Mouse (Mus musculus) CH12.LX (cell line): ENCODE results near the gene Dynlt1a. TPM values are rescaled to one million over a fixed set of nuclear protein-coding genes. Genes with fewer than 3 reads are reported as not detected.
"Not testable (repeated sequence)": the region's sequence is repeated elsewhere in the genome, so short reads cannot be mapped to it uniquely, and the experiment has no call there.

Experiments
- DNase-seq: peaks from one replicate; pipeline ENCODE4 v3.0.0-alpha.2; 2013; ENCODE audit errors: extremely low read depth
- H3K27ac ChIP-seq: 2 replicates; pipeline ENCODE4 v1.5.1; 2012; ENCODE audit warnings: low read depth, mild to moderate bottlenecking, control low read depth, moderate library complexity; ENCODE audit not compliant: insufficient read depth
- H3K27me3 ChIP-seq: replicated peaks from 2 replicates; pipeline ENCODE3; 2012; ENCODE audit warnings: inconsistent platforms
- H3K36me3 ChIP-seq, 2 experiments: replicated peaks in 1 of 2; 2 replicates each; pipeline versions ENCODE3 to v1.6.1; 2012; ENCODE audit warnings: inconsistent platforms in 1 of 2, low read length in 1 of 2, mild to moderate bottlenecking in 1 of 2, mixed read lengths in 1 of 2, moderate library complexity in 1 of 2; ENCODE audit not compliant: control insufficient read depth in 1 of 2, insufficient read depth in 1 of 2
- H3K4me1 ChIP-seq, 2 experiments: 2 replicates each; pipeline ENCODE4 v1.6.1; 2012; ENCODE audit warnings: inconsistent platforms in 1 of 2, moderate library complexity in 1 of 2; ENCODE audit not compliant: insufficient read depth in 2 of 2, control insufficient read depth in 1 of 2
- H3K4me2 ChIP-seq: 2 replicates; pipeline ENCODE4 v1.6.1; 2012; ENCODE audit warnings: low read depth, mild to moderate bottlenecking, control low read depth; ENCODE audit not compliant: poor library complexity, insufficient read depth, severe bottlenecking
- H3K4me3 ChIP-seq, 3 experiments: fragments of 150-350 bp in 1 of 3; sonication (generic) in 1 of 3; replicated peaks in 1 of 3; 2 replicates each; pipeline versions ENCODE3 to v1.5.1; 2011 to 2012; ENCODE audit warnings: low read depth in 2 of 3, low read length in 2 of 3, mild to moderate bottlenecking in 2 of 3, moderate library complexity in 2 of 3, control low read depth in 1 of 3, improper control_type of control experiment in 1 of 3, inconsistent platforms in 1 of 3, mixed read lengths in 1 of 3; ENCODE audit not compliant: poor library complexity in 1 of 3
- H3K79me2 ChIP-seq: replicated peaks from 2 replicates; pipeline ENCODE4 v1.6.1; 2012; ENCODE audit warnings: mild to moderate bottlenecking, moderate library complexity; ENCODE audit not compliant: control insufficient read depth, poor library complexity, insufficient read depth, severe bottlenecking; ENCODE audit errors: extremely low read depth
- H3K9ac ChIP-seq: 2 replicates; pipeline ENCODE4 v1.6.1; 2012; ENCODE audit warnings: low read depth, mild to moderate bottlenecking, control low read depth, moderate library complexity; ENCODE audit not compliant: insufficient read depth
- H3K9me3 ChIP-seq: replicated peaks from 2 replicates; pipeline ENCODE3; 2012; ENCODE audit warnings: low read length, inconsistent platforms, mixed read lengths
- BHLHE40 ChIP-seq: IDR thresholded peaks from 2 replicates; pipeline ENCODE4 v1.6.1; 2011; ENCODE audit warnings: mild to moderate bottlenecking, low read depth, low read length, improper control_type of control experiment
- ELF1 ChIP-seq: IDR thresholded peaks from 2 replicates; pipeline ENCODE4 v1.6.1; 2014; ENCODE audit warnings: low read depth, mild to moderate bottlenecking, inconsistent platforms, low read length, improper control_type of control experiment
- USF1 ChIP-seq: IDR thresholded peaks from 2 replicates; pipeline ENCODE4 v1.6.1; 2014; ENCODE audit warnings: low read depth, mild to moderate bottlenecking, inconsistent platforms, low read length, improper control_type of control experiment
- USF2 ChIP-seq: conservative IDR thresholded peaks from 2 replicates; pipeline ENCODE4 v1.6.1; 2011; ENCODE audit warnings: low read depth, low read length, improper control_type of control experiment
- dilution Hi-C: fragments of 300-500 bp; cut with MboI; formaldehyde crosslinking; loops from 2 replicates; pipeline ENCODE4 v1.14.3; 2020; ENCODE audit warnings: low sequenced_read_pairs; ENCODE audit not compliant: extremely low pct_unique_long_range_greater_than_20kb, extremely low pct_ligation_motif_present
- in situ Hi-C: fragments of 300-500 bp; cut with MboI; formaldehyde crosslinking; loops from 3 replicates; pipeline ENCODE4 v1.14.3; 2019; ENCODE audit warnings: low sequenced_read_pairs, low pct_ligation_motif_present, low pct_unique_long_range_greater_than_20kb, mixed read lengths
- polyA plus RNA-seq: library from polyadenylated mRNA; unstranded; fragments of >175 nt; gene quantifications from 2 replicates; pipeline ENCODE4 v1.2.1, GENCODE M21; 2012; ENCODE audit warnings: low read depth; ENCODE audit not compliant: insufficient read length
- total RNA-seq, 2 experiments: library from RNA; depleted of rRNA; stranded (reverse); fragments of 300-350 nt in 1 of 2; fragments of >200 nt in 1 of 2; gene quantifications; 2 replicates each; pipeline ENCODE4 v1.2.3; 2012 to 2014

Dynlt1a gene
- total and polyA plus RNA-seq, 3 experiments: 14.6 to 33.5 (median 22.9) TPM

GRCm38 (mm10) chr17:6269876-6270831, 47.1 kb downstream of the Dynlt1a start:
- H3K4me1 ChIP-seq, dilution Hi-C loops, H3K9me3 ChIP-seq, H3K27me3 ChIP-seq, in situ Hi-C loops: not testable (repeated sequence)
- peak overlapping the region; percentile 54 for H3K9ac ChIP-seq
- H3K4me2 ChIP-seq: peak overlapping the region; percentile 95
- TF ChIP-seq USF1 (peak; percentile 66), BHLHE40 (peak; percentile 65), USF2 (peak; percentile 17; the same call in 1 of the 2 replicates), ELF1 (peak; percentile 43; the same call in 1 of the 2 replicates)
- TF ChIP-seq, all 38 proteins: peak for 4; not testable (repeated sequence) for 34
- H3K4me3 ChIP-seq: peak overlapping the region in 2 of 3 experiments; percentile 34 to 52
- not testable (repeated sequence) for DNase-seq, H3K79me2 ChIP-seq, H3K27ac ChIP-seq, H3K36me3 ChIP-seq

- H3K79me2 ChIP-seq, H3K9me3 ChIP-seq, H3K4me3 ChIP-seq, dilution Hi-C loops, H3K4me2 ChIP-seq, in situ Hi-C loops, H3K27ac ChIP-seq, H3K36me3 ChIP-seq, H3K27me3 ChIP-seq, DNase-seq, H3K9ac ChIP-seq, H3K4me1 ChIP-seq: not testable (repeated sequence)
Measured at GRCm38 (mm10) chr17:6257070-6257456, 60.2 kb downstream of the Dynlt1a start.

DNA sequence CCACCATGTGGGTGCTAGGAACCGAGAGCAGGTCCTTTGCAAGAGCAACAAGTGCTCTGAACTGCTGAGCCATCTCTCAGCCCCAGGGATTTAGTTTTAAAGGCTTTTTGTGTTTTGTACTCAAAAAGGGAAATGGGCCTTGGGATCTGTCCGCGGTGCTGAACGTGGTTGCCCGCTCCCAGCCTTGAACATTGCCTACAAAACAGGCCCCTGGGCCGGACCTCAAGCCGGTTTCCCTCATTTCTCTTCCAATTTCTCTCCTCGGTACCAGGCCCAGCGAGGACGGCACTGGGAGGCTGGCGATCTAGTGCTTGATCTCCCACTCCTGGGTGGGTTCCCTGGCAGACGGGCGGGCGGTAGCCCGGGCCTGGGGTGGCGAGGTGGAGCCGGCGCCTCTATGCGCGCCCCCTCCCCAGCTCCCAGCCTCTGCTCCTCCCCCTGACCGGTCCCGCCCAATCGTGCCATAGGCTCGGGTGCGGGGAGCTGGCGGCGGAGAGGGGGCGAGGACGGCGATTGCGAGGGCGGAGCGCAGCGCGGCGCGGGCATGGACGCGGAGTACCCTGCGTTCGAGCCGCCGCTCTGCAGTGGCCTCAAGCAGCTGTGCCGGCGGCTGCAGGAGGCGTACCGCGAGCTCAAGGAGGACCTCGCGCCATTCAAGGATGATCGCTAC, 60.8 kb downstream of the Dynlt1a start, which contains the start of gene Tmem181a:
TSS of gene Tmem181a (plus strand) at position 461 of the 670 bp plus-strand sequence.
- H3K9me3 ChIP-seq, H3K4me2 ChIP-seq, H3K9ac ChIP-seq, in situ Hi-C loops, DNase-seq, H3K27me3 ChIP-seq, H3K4me3 ChIP-seq, H3K4me1 ChIP-seq, H3K27ac ChIP-seq, H3K79me2 ChIP-seq, H3K36me3 ChIP-seq, dilution Hi-C loops: not testable (repeated sequence)

Other genes starting within 250 kb of the Dynlt1a start
- 2.1 and 2.9 TPM in 2 replicates for gene Serac1, start 237.8 kb downstream of the Dynlt1a start, total RNA-seq (2012; rRNA removed)
- 1.9 and 2.2 TPM in 2 replicates for gene Serac1, start 237.8 kb downstream of the Dynlt1a start, total RNA-seq (2014; rRNA removed)
- gene Serac1, start 237.8 kb downstream of the Dynlt1a start, polyA plus RNA-seq: 2.4 and 2.9 TPM in 2 replicates
- gene Gtf2h5, start 237.7 kb downstream of the Dynlt1a start, total RNA-seq (2012; rRNA removed): 97.8 and 115 TPM in 2 replicates
- gene Gtf2h5, start 237.7 kb downstream of the Dynlt1a start, total RNA-seq (2014; rRNA removed): 62.2 and 74.9 TPM in 2 replicates
- gene Gtf2h5, start 237.7 kb downstream of the Dynlt1a start, polyA plus RNA-seq: 116 and 117 TPM in 2 replicates
- 49.3 and 50.7 TPM in 2 replicates for gene Tulp4, start 211.1 kb downstream of the Dynlt1a start, total RNA-seq (2012; rRNA removed)
- 7.8 TPM in 2 replicates for gene Tulp4, start 211.1 kb downstream of the Dynlt1a start, total RNA-seq (2014; rRNA removed)
- gene Tulp4, start 211.1 kb downstream of the Dynlt1a start, polyA plus RNA-seq: 31.7 and 33.6 TPM in 2 replicates
- gene Tmem181a, start 60.6 kb downstream of the Dynlt1a start, total RNA-seq (2012; rRNA removed): 5.2 and 7.3 TPM in 2 replicates
- 2.5 and 2.6 TPM in 2 replicates for gene Tmem181a, start 60.6 kb downstream of the Dynlt1a start, total RNA-seq (2014; rRNA removed)
- gene Tmem181a, start 60.6 kb downstream of the Dynlt1a start, polyA plus RNA-seq: 4.3 and 5.0 TPM in 2 replicates
- 338 and 389 TPM in 2 replicates for gene Dynlt1b, start 112.6 kb upstream of the Dynlt1a start, total RNA-seq (2012; rRNA removed)
- 542 and 607 TPM in 2 replicates for gene Dynlt1b, start 112.6 kb upstream of the Dynlt1a start, total RNA-seq (2014; rRNA removed)
- 287 and 371 TPM in 2 replicates for gene Dynlt1b, start 112.6 kb upstream of the Dynlt1a start, polyA plus RNA-seq